In genomic region chr5:136014877-136015276, GRCm38 (mm10) we compare ENCODE assay signal across 12 mouse cellular contexts. TPM values are rescaled to one million over a fixed set of nuclear protein-coding genes. Genes with fewer than 3 reads are reported as not detected.
A peak's percentile ranks its signal among the peaks of the same experiment; 100 is the strongest.
DNase-seq lines count a peak whose midpoint lies in the region; ATAC-seq and TF ChIP-seq lines count a peak whose summit lies in the region.
"Had no signal": no experiment of that assay in that cellular context is flagged by ENCODE, and none has a peak within 500 bp of the region (broad histone marks: within the 10 kb centered on the region; RNA-seq: fewer than 3 reads in every experiment).

No protein-coding gene starts in this region.

- H3K4me3 ChIP-seq in forebrain, embryonic 15.5 days = no peak overlapping the region
- no peak overlapping the region for H3K4me3 ChIP-seq in forebrain, embryonic 14.5 days (ENCODE audit: low read depth, low read length)
- no peak overlapping the region for H3K4me3 ChIP-seq in heart, embryonic 12.5 days
- H3K4me3 ChIP-seq in kidney, postnatal 0 days (replicated peaks; ENCODE audit: low read depth, low read length) = no peak overlapping the region
- H3K4me3 ChIP-seq: hindbrain, embryonic 13.5 days; left cerebral cortex, adult 2 months; megakaryocyte, embryonic 14.5 days had no signal

- no peak overlapping the region for H3K4me2 ChIP-seq in forebrain, embryonic 15.5 days (replicated peaks)
- H3K4me2 ChIP-seq in forebrain, embryonic 14.5 days (ENCODE audit: low read length) = no peak overlapping the region
- peak overlapping the region; percentile 36; the same call in 1 of the 2 replicates for H3K4me2 ChIP-seq in heart, embryonic 12.5 days
- H3K4me2 ChIP-seq in kidney, postnatal 0 days (ENCODE audit: low read length) = no peak overlapping the region
- H3K4me2 ChIP-seq: hindbrain, embryonic 13.5 days had no signal

- 0 out of 2 replicates have a peak overlapping the region, but pooled peaks have one; percentile 68 for H3K27ac ChIP-seq in forebrain, embryonic 15.5 days (replicated peaks)
- H3K27ac ChIP-seq in forebrain, embryonic 14.5 days (ENCODE audit: low read depth, low read length) = no peak overlapping the region
- peak overlapping the region; percentile 72 for H3K27ac ChIP-seq in heart, embryonic 12.5 days (ENCODE audit: poor library complexity, severe bottlenecking)
- peak overlapping the region; percentile 77 for H3K27ac ChIP-seq in kidney, postnatal 0 days
- H3K27ac ChIP-seq: left cerebral cortex, adult 2 months had no signal

- no peak for DNase-seq in forebrain, embryonic 14.5 days (ENCODE audit: low spot score)
- DNase-seq in 3T3-L1 (ENCODE audit: low read depth, low spot score) = peak; percentile 49
- DNase-seq in kidney, postnatal 0 days (ENCODE audit: low spot score) = peak; percentile 67
- no peak for DNase-seq in left cerebral cortex, adult 9 months (ENCODE audit: low spot score in 2 of 2)
- no peak for DNase-seq in cerebellum, postnatal 25 days
- DNase-seq in urinary bladder, postnatal 10 days (ENCODE audit: low spot score) = no peak
- DNase-seq: cerebellum, adult 8-10 months had no signal

- H3K27me3 ChIP-seq in forebrain, embryonic 15.5 days = no peaks in the 10 kb centered on the region
- H3K27me3 ChIP-seq in forebrain, embryonic 14.5 days (replicated peaks; ENCODE audit: control insufficient read depth, insufficient read depth, low read length) = no peaks in the 10 kb centered on the region
- no peaks in the 10 kb centered on the region for H3K27me3 ChIP-seq in heart, embryonic 12.5 days (replicated peaks)
- H3K27me3 ChIP-seq in kidney, postnatal 0 days (ENCODE audit: insufficient read depth, low read length) = no peaks in the 10 kb centered on the region
- H3K27me3 ChIP-seq: hindbrain, embryonic 13.5 days; megakaryocyte, embryonic 14.5 days had no signal

- H3K36me3 ChIP-seq in forebrain, embryonic 15.5 days = peaks cover 26% of the 10 kb centered on the region
- H3K36me3 ChIP-seq in forebrain, embryonic 14.5 days (ENCODE audit: control insufficient read depth, insufficient read depth, low read length) = peaks cover 28% of the 10 kb centered on the region
- H3K36me3 ChIP-seq in heart, embryonic 12.5 days = peaks cover 44% of the 10 kb centered on the region
- H3K36me3 ChIP-seq in kidney, postnatal 0 days (ENCODE audit: insufficient read depth, low read length) = peaks cover 18% of the 10 kb centered on the region; the same call in 1 of the 2 replicates

- ATAC-seq in forebrain, embryonic 15.5 days (replicated peaks) = no peak
- ATAC-seq in forebrain, embryonic 14.5 days = no peak
- peak; percentile 58 for ATAC-seq in heart, embryonic 12.5 days (ENCODE audit: insufficient number of reproducible peaks, low FRiP score)
- ATAC-seq in kidney, postnatal 0 days (replicated peaks; ENCODE audit: low FRiP score, low read depth) = peak; percentile 88

- no peak for TF ChIP-seq CTCF in kidney, postnatal 0 days (IDR thresholded peaks at IDR 0.05; ENCODE audit: low read depth)

- 84% methylated on average over 10 of the region's 10 CpGs for WGBS in forebrain, embryonic 15.5 days
- 87% methylated on average over 10 of the region's 10 CpGs for WGBS in forebrain, embryonic 14.5 days
- 52% methylated on average over 10 of the region's 10 CpGs for WGBS in heart, embryonic 12.5 days
- 56% methylated on average over 10 of the region's 10 CpGs for WGBS in kidney, postnatal 0 days

- no peak overlapping the region for H3K9ac ChIP-seq in forebrain, embryonic 15.5 days (replicated peaks)
- H3K9ac ChIP-seq in forebrain, embryonic 14.5 days (ENCODE audit: low read length) = no peak overlapping the region
- H3K9ac ChIP-seq in heart, embryonic 12.5 days = 0 out of 2 replicates have a peak overlapping the region, but pooled peaks have one; percentile 38
- no peak overlapping the region for H3K9ac ChIP-seq in kidney, postnatal 0 days (ENCODE audit: low read depth, low read length)

- peaks cover 26% of the 10 kb centered on the region for H3K4me1 ChIP-seq in forebrain, embryonic 15.5 days
- H3K4me1 ChIP-seq in forebrain, embryonic 14.5 days (ENCODE audit: control insufficient read depth, insufficient read depth, low read length) = peaks cover 3% of the 10 kb centered on the region; the same call in 1 of the 2 replicates
- H3K4me1 ChIP-seq in heart, embryonic 12.5 days (replicated peaks) = peaks cover 51% of the 10 kb centered on the region
- H3K4me1 ChIP-seq in kidney, postnatal 0 days (replicated peaks; ENCODE audit: insufficient read depth, low read length) = peaks cover 11% of the 10 kb centered on the region

- no peaks in the 10 kb centered on the region for H3K9me3 ChIP-seq in forebrain, embryonic 15.5 days
- H3K9me3 ChIP-seq in forebrain, embryonic 14.5 days (replicated peaks; ENCODE audit: control insufficient read depth, low read length) = no peaks in the 10 kb centered on the region
- no peaks in the 10 kb centered on the region for H3K9me3 ChIP-seq in heart, embryonic 12.5 days (replicated peaks)
- no peaks in the 10 kb centered on the region for H3K9me3 ChIP-seq in kidney, postnatal 0 days (replicated peaks; ENCODE audit: low read length)
- H3K9me3 ChIP-seq: hindbrain, embryonic 13.5 days; megakaryocyte, embryonic 14.5 days had no signal

RNA-seq across cellular contexts. Expression of gene Dtx2, which starts 20.3 kb away (rescaled TPM):
- 26.6 and 27.6 TPM in 2 replicates for polyA plus RNA-seq in forebrain, embryonic 15.5 days (2015; fragmentation: Nextera tagmentation; extraction: Ambion mirVana)
- polyA plus RNA-seq in forebrain, embryonic 14.5 days (2014; fragmentation: Nextera tagmentation; extraction: Ambion mirVana) = 24.9 and 30.5 TPM in 2 replicates
- 28.7 and 29.9 TPM in 2 replicates for polyA plus RNA-seq in heart, embryonic 12.5 days (2016; fragmentation: Nextera tagmentation; extraction: Ambion mirVana)
- 21.8 and 22.7 TPM in 2 replicates for polyA plus RNA-seq in kidney, postnatal 0 days (2015; fragmentation: Nextera tagmentation; extraction: Ambion mirVana)

RNA-seq across cellular contexts. Expression of gene Upk3b, which starts 23.4 kb away (rescaled TPM):
- not detected in 2 replicates for polyA plus RNA-seq in forebrain, embryonic 15.5 days (2015; fragmentation: Nextera tagmentation; extraction: Ambion mirVana)
- not detected in 2 replicates for polyA plus RNA-seq in forebrain, embryonic 14.5 days (2014; fragmentation: Nextera tagmentation; extraction: Ambion mirVana)
- 60.2 and 60.5 TPM in 2 replicates for polyA plus RNA-seq in heart, embryonic 12.5 days (2016; fragmentation: Nextera tagmentation; extraction: Ambion mirVana)
- 5.1 and 6.0 TPM in 2 replicates for polyA plus RNA-seq in kidney, postnatal 0 days (2015; fragmentation: Nextera tagmentation; extraction: Ambion mirVana)

RNA-seq across cellular contexts. Expression of gene Zp3, which starts 35.0 kb away (rescaled TPM):
- polyA plus RNA-seq in forebrain, embryonic 15.5 days (2015; fragmentation: Nextera tagmentation; extraction: Ambion mirVana) = not detected in 2 replicates
- 0.13 and 0.16 TPM in 2 replicates for polyA plus RNA-seq in forebrain, embryonic 14.5 days (2014; fragmentation: Nextera tagmentation; extraction: Ambion mirVana)
- 0.13 TPM in 1 of 2 replicates, not detected in the other for polyA plus RNA-seq in heart, embryonic 12.5 days (2016; fragmentation: Nextera tagmentation; extraction: Ambion mirVana)
- polyA plus RNA-seq in kidney, postnatal 0 days (2015; fragmentation: Nextera tagmentation; extraction: Ambion mirVana) = 0.13 and 0.16 TPM in 2 replicates

RNA-seq across cellular contexts. Expression of gene Upk3bl, which starts 39.4 kb away (rescaled TPM):
- polyA plus RNA-seq in forebrain, embryonic 15.5 days (2015; fragmentation: Nextera tagmentation; extraction: Ambion mirVana) = not detected in 2 replicates
- polyA plus RNA-seq in forebrain, embryonic 14.5 days (2014; fragmentation: Nextera tagmentation; extraction: Ambion mirVana) = not detected in 2 replicates
- 0.40 and 0.50 TPM in 2 replicates for polyA plus RNA-seq in heart, embryonic 12.5 days (2016; fragmentation: Nextera tagmentation; extraction: Ambion mirVana)
- polyA plus RNA-seq in kidney, postnatal 0 days (2015; fragmentation: Nextera tagmentation; extraction: Ambion mirVana) = 4.0 and 6.1 TPM in 2 replicates
- polyA plus RNA-seq: hindbrain, embryonic 13.5 days had no signal

RNA-seq across cellular contexts. Expression of gene Ssc4d, which starts 40.5 kb away (rescaled TPM):
- 0.87 and 1.2 TPM in 2 replicates for polyA plus RNA-seq in forebrain, embryonic 15.5 days (2015; fragmentation: Nextera tagmentation; extraction: Ambion mirVana)
- 0.99 and 1.4 TPM in 2 replicates for polyA plus RNA-seq in forebrain, embryonic 14.5 days (2014; fragmentation: Nextera tagmentation; extraction: Ambion mirVana)
- polyA plus RNA-seq in heart, embryonic 12.5 days (2016; fragmentation: Nextera tagmentation; extraction: Ambion mirVana) = 0.70 and 1.6 TPM in 2 replicates
- 6.7 and 7.5 TPM in 2 replicates for polyA plus RNA-seq in kidney, postnatal 0 days (2015; fragmentation: Nextera tagmentation; extraction: Ambion mirVana)

Comparison
In these comparisons a context has a peak if more than half of its experiments do, and no peak if none do; other contexts are left out.
1. ATAC-seq: peak in heart, embryonic 12.5 days (single experiment) and kidney, postnatal 0 days (single experiment); none in forebrain, embryonic 15.5 days (single experiment) and forebrain, embryonic 14.5 days (single experiment).
2. DNase-seq: peak in 3T3-L1 (single experiment) and kidney, postnatal 0 days (single experiment); none in forebrain, embryonic 14.5 days (single experiment), left cerebral cortex, adult 9 months (0 of 2), cerebellum, postnatal 25 days (0 of 2) and urinary bladder, postnatal 10 days (single experiment).